Mouse (Mus musculus): ENCODE results near the gene Cdr1. TPM values are rescaled to one million over a fixed set of nuclear protein-coding genes. Genes with fewer than 3 reads are reported as not detected.

Gene Cdr1
- polyA plus RNA-seq, 1 experiment from 2014 or later = not detected

Small RNA genes within 50 kb of the gene (microRNA-seq; reads per million reads assigned to microRNA genes)
- not detected for gene Gm24396 (ENCODE audit: insufficient number of aligned reads)
